8 mouse cellular contexts compared by ENCODE assay signal in the genomic region with DNA sequence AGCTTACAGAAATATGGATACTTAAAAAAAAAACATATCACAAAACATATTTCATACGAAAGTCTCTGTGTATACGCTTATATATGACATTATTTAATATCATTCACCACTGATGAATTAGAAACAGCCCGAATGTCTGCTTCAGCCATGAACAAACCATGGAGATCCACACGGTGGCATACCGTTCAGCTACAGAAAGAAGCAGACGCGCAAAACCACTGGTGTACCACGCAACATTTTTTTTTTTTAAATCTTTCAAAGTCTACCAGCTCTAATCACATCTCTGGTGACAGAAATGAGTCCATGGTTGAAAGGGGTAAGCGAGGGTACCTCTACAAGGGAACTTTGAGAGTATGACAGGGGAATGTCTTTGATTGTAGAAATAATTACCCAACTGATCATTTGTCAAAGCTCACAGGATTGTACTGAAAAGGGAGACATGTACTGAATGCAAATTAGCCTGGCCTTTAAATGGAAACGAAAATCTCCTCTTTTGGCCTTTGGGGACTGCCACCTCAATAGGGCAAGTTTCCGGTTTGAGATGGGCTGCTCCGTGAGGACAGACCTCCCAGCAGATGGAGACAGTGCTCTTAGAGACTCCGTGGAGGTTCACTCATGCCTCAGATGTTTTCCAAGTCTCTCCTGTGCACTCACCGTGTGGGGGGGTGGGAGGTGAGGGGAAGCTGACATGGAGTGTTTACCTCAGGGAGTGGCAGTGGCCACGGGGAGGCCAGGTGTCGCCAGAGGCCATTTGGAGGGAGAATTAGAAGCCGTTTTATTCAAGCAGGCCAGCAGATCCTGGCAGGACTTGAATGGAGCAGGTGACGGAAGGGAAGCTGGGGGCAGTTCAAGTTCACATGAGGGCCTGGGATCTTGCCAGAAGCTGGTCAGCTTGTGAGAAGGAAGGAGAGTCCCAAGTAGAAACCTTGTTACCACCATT.
A peak's percentile ranks its signal among the peaks of the same experiment; 100 is the strongest.
DNase-seq lines count a peak whose midpoint lies in the region; ATAC-seq and TF ChIP-seq lines count a peak whose summit lies in the region.

No protein-coding gene starts in this region.

- no peak overlapping the region for H3K4me2 ChIP-seq in embryonic facial prominence, embryonic 14.5 days (ENCODE audit: low read depth, low read length)
- H3K4me2 ChIP-seq in hindbrain, postnatal 0 days (ENCODE audit: low read depth, low read length), result peak overlapping the region; percentile 39

- peak; percentile 33 for DNase-seq in embryo, embryonic 10 days (ENCODE audit: low spot score)
- no peak for DNase-seq in embryo, embryonic 9.5 days (ENCODE audit: extremely low spot score)
- peak; percentile 28 for DNase-seq in NIH3T3 (ENCODE audit: low read depth)
- peak; percentile 64 for DNase-seq in embryonic facial prominence, embryonic 14.5 days (ENCODE audit: low spot score)
- peak; percentile 68 for DNase-seq in hindbrain, postnatal 0 days (ENCODE audit: low spot score)
- peak; percentile 76 for DNase-seq in lung, postnatal 25 days (ENCODE audit: low spot score)
- DNase-seq in spleen, postnatal 10 days (ENCODE audit: low spot score in 2 of 2), result no peak

- H3K36me3 ChIP-seq in embryonic facial prominence, embryonic 14.5 days (ENCODE audit: control insufficient read depth, insufficient read depth, low read length), result no peaks in the 10 kb centered on the region
- H3K36me3 ChIP-seq in hindbrain, postnatal 0 days (ENCODE audit: insufficient read depth, low read length), result no peaks in the 10 kb centered on the region

- no peaks in the 10 kb centered on the region for H3K27me3 ChIP-seq in embryonic facial prominence, embryonic 14.5 days (replicated peaks; ENCODE audit: control insufficient read depth, insufficient read depth, low read length)
- H3K27me3 ChIP-seq in hindbrain, postnatal 0 days (ENCODE audit: insufficient read depth, low read length), result no peaks in the 10 kb centered on the region

- 47% methylated on average over 18 of the region's 18 CpGs for WGBS in embryonic facial prominence, embryonic 14.5 days
- WGBS in hindbrain, postnatal 0 days, result 27% methylated on average over 18 of the region's 18 CpGs

- H3K9me3 ChIP-seq in embryonic facial prominence, embryonic 14.5 days (ENCODE audit: control insufficient read depth, low read length), result no peaks in the 10 kb centered on the region
- H3K9me3 ChIP-seq in hindbrain, postnatal 0 days (ENCODE audit: low read length), result no peaks in the 10 kb centered on the region

- H3K4me1 ChIP-seq in embryonic facial prominence, embryonic 14.5 days (ENCODE audit: control insufficient read depth, insufficient read depth, low read length), result peaks cover 24% of the 10 kb centered on the region
- H3K4me1 ChIP-seq in hindbrain, postnatal 0 days (ENCODE audit: insufficient read depth, low read length), result peaks cover 14% of the 10 kb centered on the region

- no peak for ATAC-seq in embryonic facial prominence, embryonic 14.5 days (ENCODE audit: low read depth)
- ATAC-seq in hindbrain, postnatal 0 days, result no peak
- no peak for ATAC-seq in CD4-positive, CD25-positive, alpha-beta regulatory T cell, adult 4 months

- H3K4me3 ChIP-seq in embryonic facial prominence, embryonic 14.5 days (ENCODE audit: low read depth, low read length), result no peak overlapping the region
- no peak overlapping the region for H3K4me3 ChIP-seq in hindbrain, postnatal 0 days (ENCODE audit: low read length)

- H3K27ac ChIP-seq in embryonic facial prominence, embryonic 14.5 days (replicated peaks; ENCODE audit: low read depth, low read length), result no peak overlapping the region
- no peak overlapping the region for H3K27ac ChIP-seq in hindbrain, postnatal 0 days

- peak; percentile 39; the same call in 1 of the 2 replicates for TF ChIP-seq CTCF in hindbrain, postnatal 0 days (IDR thresholded peaks at IDR 0.05; ENCODE audit: low read depth)

- no peak overlapping the region for H3K9ac ChIP-seq in embryonic facial prominence, embryonic 14.5 days (ENCODE audit: low read depth, low read length)
- H3K9ac ChIP-seq in hindbrain, postnatal 0 days (replicated peaks; ENCODE audit: low read length), result no peak overlapping the region

Comparison
In these comparisons a context has a peak if more than half of its experiments do, and no peak if none do; other contexts are left out.
1. DNase-seq: peak in embryo, embryonic 10 days (single experiment), NIH3T3 (single experiment), embryonic facial prominence, embryonic 14.5 days (single experiment), hindbrain, postnatal 0 days (single experiment) and lung, postnatal 25 days (single experiment); none in embryo, embryonic 9.5 days (single experiment) and spleen, postnatal 10 days (0 of 2).